Mouse (Mus musculus) megakaryocyte, adult 5-6 weeks (primary cell): ENCODE data around the gene Atp11a. TPM values are rescaled to one million over a fixed set of nuclear protein-coding genes. Genes with fewer than 3 reads are reported as not detected.

ENCODE experiments used
- ATAC-seq: 2 replicates; pipeline ENCODE4 v1.8.0; 2016; ENCODE audit warnings: mild to moderate bottlenecking, inconsistent platforms; ENCODE audit not compliant: poor library complexity, severe bottlenecking
- total RNA-seq, 2 experiments: library from RNA; stranded (forward) in 1 of 2; stranded (reverse) in 1 of 2; fragments of 153-499, 151-499 nt in 1 of 2; fragments of 221-1000, 200-1000 nt in 1 of 2; gene quantifications; 2 replicates each; pipeline versions ENCODE4 v1.2.3 to v1.2.4; 2015 to 2017

Atp11a gene
- total RNA-seq (2015) (30.8 and 32.9 TPM in 2 replicates), total RNA-seq (2017) (29.4 and 29.8 TPM in 2 replicates)

DNA sequence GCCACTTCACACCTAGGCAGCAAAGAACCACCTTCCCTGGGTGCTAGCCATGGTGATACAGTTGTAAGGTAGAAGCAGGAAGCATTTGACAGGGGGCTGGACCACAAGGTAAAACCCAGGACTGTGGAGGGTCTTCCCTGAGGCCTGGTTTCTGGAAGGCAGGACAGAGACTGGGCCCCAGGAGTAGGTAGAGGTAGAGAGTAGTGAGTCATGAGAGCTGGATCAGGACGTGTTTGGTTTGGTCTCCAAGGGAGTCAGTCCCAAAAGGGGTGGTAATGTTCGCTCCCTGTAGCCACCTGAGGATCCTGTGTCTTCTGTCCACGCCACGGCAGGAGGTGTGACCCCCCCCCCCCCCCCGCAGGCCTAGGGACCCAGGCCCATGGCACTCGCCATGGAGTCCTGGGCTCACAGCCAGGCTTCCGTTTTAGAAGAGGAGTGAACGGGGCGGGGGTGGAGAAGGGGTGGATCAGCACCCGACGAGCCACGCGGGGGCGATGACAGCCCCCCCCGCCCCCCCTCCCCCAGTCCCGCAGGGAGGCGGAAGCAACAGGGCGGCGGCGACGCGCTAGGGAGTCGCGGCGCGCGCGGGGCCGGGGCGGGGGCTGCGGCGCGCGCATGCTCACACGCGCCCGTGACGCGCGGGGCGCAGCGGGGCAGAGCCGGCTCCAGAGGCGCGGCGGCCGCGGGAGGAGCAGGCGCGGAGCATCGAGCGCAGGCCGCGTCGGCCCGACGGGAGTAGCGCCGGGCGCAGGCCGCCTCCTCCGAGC is at the start of gene Atp11a:
Atp11a (plus strand) TSS at position 624 of the 767 bp plus-strand sequence.
- peak; percentile 83 for ATAC-seq

GRCm38 (mm10) chr8:12711623-12712022 is 45.2 kb upstream of the Atp11a start:
- ATAC-seq: peak; percentile 77

DNA sequence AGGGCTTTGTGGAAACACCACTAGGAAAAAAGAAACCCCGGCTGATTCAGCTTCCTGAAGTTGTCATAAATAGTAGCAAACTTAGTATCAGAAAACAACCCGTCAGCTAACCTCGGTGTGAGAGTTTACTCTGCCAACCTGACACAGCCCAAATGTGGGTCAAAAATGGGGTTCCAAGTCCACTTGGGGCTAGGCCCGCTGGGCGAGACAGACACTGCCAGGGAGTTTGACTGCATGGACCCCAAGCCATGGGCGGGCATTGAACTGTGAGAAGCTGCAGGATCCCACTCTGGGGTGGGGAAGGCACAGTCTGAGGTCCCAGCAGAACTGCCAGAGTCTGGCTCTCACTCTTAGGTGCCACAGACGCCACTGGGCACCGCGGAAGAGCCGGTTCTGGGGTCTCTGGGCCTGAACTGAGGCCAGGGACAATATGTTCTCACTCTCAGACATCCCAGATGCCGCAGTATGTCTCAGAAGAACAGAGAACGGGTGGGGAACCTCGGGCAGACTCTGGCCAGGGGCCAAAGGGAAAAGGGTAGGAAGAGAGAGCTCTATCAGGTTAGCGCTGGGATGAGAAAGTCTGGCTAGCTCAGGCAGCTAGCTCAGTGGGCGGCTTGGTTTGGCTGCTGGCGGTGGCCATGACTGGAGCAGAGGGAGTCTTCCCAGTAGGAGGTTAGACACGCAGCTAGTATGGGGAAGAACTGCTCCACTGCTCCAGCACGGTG is 40.8 kb upstream of the Atp11a start:
- no peak for ATAC-seq

GRCm38 (mm10) chr8:12719091-12719490 is 37.7 kb upstream of the Atp11a start:
- no peak for ATAC-seq

DNA sequence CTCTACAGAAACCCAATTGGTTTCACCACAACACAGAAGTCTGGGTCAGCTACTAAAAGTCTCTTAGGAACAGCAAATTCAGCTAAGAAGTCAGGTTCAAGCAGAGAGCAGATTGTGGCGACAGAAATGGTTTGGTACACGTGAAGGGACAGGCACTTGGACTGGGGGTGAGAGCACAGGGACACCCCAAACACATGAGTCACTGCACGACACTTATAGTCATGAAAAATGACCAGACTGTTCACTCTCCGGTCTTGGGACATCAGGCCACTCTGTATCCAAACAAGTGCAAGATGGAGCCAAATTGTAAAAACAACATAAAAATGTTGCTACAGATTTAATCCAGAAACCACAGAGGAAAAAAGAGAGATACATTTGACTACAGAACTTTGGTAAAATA is 28.2 kb upstream of the Atp11a start:
- ATAC-seq: no peak

GRCm38 (mm10) chr8:12730780-12731179 is 26.0 kb upstream of the Atp11a start:
- ATAC-seq: 0 out of 2 replicates have a peak, but pooled peaks have one; percentile 21

GRCm38 (mm10) chr8:12732431-12732830 is 24.4 kb upstream of the Atp11a start:
- no peak for ATAC-seq

GRCm38 (mm10) chr8:12739113-12739512 is 17.7 kb upstream of the Atp11a start:
- ATAC-seq: no peak

- peak; percentile 98 for ATAC-seq
Measured at GRCm38 (mm10) chr8:12743390-12743789, 13.4 kb upstream of the Atp11a start.

GRCm38 (mm10) chr8:12748183-12748582 is 8.6 kb upstream of the Atp11a start:
- no peak for ATAC-seq

GRCm38 (mm10) chr8:12749116-12749515 is 7.7 kb upstream of the Atp11a start:
- ATAC-seq: no peak

- no peak for ATAC-seq
Measured at GRCm38 (mm10) chr8:12753054-12753453, 3.8 kb upstream of the Atp11a start.

GRCm38 (mm10) chr8:12754115-12754514 is 2.7 kb upstream of the Atp11a start:
- ATAC-seq: no peak

GRCm38 (mm10) chr8:12755312-12755711 is 1.5 kb upstream of the Atp11a start:
- peak; percentile 69 for ATAC-seq

DNA sequence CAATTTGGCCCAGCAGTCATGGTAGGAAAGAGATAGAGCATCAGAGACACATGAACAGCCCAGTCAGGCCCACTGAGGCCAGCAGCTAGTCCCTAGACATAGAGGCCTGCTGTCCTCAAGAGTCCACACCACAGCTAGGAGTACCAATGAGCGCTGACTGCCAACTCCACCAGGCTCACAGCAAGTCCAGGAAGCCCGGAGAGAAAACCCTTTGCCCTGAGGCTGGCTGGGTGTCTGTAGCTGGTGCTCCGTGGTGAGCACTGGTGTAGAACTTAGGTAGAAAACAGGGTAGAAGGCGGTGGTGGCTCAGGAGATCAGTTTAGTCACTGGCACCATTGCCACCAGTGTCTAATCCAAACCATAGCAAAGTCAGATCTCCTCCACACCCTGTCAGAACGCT is 988 bp upstream of the Atp11a start:
- no peak for ATAC-seq

- peak; percentile 4; the same call in 1 of the 2 replicates for ATAC-seq
Measured at GRCm38 (mm10) chr8:12757231-12757940, 572 bp downstream of the Atp11a start.

DNA sequence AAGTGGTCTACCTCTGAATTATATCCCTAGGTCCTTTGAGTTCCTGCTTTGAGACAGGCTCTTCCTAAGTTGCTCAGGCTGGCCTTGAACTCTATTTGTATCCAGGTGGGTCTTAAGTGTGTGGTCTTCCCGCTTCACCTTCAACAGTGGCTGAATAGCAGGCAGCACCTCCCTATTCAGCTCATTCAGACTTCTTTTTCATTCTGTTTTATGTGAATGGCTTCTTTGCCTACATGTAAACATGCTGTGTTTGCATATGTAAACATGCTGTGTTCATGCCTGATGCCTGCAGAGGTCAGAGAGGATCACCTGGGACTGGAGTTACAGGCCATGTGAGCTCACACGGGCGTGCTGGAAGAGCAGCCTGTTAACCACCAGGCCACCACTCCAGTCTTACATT is 3.1 kb downstream of the Atp11a start:
- ATAC-seq: no peak

- peak; percentile 23; the same call in 1 of the 2 replicates for ATAC-seq
Measured at GRCm38 (mm10) chr8:12761873-12762272, 5.1 kb downstream of the Atp11a start.

DNA sequence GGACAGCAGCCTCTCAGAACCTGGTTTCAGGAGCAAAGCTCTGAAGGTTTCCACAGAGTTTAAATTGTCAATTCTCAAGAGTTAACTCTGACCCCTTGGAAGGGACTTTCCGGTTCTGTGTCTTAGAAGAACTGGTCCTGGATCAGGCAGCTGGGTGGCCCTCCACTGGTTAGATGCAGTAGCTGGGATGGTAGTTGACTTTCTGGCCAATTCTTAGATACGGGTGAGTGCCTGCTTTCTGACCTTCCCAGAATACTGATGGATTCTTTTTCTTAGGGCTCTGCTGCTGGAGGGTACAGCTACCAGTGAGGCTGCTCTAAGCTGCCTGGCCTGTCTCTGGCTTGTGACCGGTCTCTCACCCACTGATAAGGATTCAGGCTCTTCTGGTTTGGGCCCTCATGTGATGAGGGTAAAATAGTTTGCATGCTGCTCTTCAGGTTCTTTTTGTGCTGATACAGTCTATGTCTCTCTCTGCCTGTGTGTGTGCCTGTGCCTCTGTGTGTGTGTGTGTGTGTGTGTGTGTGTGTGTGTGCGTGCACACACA is 6.8 kb downstream of the Atp11a start:
- no peak for ATAC-seq

DNA sequence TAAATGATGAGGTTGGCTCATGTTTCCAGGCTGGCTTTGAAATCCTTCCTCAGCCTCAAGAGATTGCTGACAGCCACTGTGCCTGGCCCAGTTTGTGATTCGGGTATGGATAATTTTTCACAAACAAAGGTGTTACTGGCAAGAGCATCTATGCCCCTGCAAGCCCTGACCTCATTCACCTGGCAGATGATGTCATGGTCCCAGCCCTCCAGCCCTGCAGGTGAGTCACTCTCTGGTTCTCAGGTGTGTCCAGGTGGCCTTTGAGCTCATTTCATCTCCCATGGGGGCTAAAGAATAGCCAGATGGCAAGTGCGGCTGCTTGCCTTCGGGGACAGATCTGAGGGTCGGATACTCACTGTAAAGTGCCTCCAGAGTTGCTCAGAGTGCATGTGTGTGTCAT is 8.2 kb downstream of the Atp11a start:
- ATAC-seq: no peak

- no peak for ATAC-seq
Measured at GRCm38 (mm10) chr8:12767176-12767575, 10.4 kb downstream of the Atp11a start.
